Mouse (Mus musculus) neural tube, embryonic 10.5 days (tissue): ENCODE data around the gene Plekha1.
A peak's percentile ranks its signal among the peaks of the same experiment; 100 is the strongest.

Experiments
- DNase-seq: peaks from one replicate; pipeline ENCODE4 v3.0.0-alpha.2; 2017; ENCODE audit warnings: low spot score; ENCODE audit errors: extremely low spot score

The Plekha1 gene

GRCm38 (mm10) chr7:130865613-130866591 lies at the start of gene Plekha1:
Gene Plekha1, plus strand, starts transcription at chr7:130865756.
- peak; percentile 96 for DNase-seq

DNA sequence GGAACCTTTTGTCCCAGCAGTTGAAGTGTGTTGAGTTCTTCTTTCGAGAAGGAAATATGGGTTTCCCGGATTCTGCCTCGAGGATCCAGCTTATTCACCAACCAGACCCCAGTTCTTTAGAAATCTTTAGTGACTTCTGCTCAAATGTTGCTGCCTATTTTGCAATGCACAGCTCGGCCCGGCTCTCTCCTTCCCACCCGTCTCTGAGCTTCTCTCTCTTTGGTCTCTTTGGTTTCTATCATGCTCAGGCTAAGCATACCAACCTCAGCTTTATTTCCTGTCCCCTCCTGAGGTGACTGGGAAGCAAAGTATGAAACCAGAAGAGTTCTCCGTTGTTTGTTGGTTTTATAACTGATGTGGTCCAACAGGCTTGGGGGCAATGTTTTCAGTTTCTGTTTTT lies 49.3 kb upstream of the Plekha1 start:
- no peak for DNase-seq

GRCm38 (mm10) chr7:130818813-130819212 lies 46.7 kb upstream of the Plekha1 start:
- DNase-seq: no peak

DNA sequence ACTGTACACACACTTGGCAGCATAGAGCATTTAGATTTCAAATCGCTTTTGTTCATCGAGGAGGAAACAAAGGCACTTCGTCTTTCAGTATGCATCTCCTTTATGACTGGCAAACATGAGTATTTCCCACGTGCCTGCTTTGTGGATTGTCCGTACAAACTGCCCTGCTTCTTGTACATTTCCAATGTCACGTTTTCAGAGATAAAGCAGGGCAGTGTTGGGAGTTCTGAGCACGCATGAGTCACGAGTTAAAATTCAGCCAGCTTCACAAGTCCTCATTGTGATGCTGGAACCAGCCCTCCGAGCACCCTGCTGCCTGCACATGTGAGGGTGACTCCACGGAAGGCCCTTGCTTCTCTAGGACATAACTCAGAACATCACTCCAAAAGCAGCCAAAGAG lies 45.9 kb upstream of the Plekha1 start:
- no peak for DNase-seq

DNA sequence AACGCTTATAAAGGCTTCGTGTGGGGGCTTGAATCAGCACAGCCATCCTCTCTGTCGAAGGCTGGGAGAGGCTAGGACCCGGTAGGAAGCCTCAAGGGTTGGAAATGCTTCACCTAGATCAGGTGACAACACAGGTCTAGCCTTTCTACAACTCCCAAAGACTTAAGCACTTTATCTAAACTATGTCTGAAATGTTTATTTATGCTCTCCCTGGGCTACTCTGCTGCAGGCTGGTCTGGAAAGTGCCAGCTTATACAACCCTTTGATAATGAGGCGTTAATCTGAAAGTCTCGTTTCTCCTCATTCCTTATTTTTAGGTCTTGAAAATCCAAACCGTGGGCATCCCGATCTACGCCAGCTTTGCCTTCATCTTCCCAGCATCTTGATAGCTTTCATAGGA lies 41.6 kb upstream of the Plekha1 start:
- no peak for DNase-seq

GRCm38 (mm10) chr7:130826343-130826742 lies 39.2 kb upstream of the Plekha1 start:
- DNase-seq: no peak

GRCm38 (mm10) chr7:130827431-130827830 lies 38.1 kb upstream of the Plekha1 start:
- DNase-seq: peak; percentile 55

DNA sequence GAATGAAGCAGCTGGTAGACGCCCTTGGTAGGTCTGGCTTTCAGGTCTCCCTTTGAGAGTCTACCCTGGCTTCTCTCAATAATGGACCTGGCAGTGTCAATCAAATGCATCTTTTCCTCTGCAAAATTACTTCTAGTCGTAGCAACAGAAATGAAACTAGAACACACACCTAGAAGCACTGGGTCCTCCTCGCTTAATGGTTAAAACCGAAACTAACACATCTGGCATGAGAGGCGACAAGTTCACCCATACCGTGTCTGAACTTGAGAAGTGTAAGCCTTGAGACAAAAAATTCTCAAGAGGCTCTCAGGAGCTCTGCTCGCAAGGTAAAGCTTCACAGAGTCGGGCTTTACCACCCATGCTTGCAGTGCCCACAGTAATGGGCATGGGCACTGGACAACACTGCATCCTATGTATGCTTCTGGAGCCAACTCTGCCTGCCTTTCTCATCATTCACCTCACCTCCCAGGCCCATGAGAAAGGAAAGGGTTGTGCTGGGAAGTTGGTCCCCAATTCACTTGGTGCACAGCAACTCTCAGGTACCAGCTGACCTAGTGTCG lies 37.6 kb upstream of the Plekha1 start:
- no peak for DNase-seq

DNA sequence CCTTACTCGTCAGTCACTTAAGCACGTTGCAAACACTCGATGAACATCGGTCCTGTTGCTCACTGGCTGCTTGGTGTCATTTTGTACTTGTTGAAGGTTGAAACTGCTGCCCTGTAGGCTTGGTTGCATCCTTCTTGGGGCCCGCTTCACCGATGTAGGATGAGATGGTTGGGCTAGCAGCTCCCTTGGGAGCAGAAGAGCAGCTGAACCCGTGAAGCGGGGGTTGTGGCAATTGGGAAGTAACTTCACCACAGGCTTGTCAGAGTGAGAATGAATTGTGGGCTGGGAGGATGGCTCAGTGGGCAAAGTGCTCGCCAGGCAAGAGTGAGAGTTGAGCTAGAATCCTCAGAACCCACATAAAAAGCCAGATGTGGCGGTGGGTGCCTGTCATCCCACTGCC lies 37.1 kb upstream of the Plekha1 start:
- no peak for DNase-seq

DNA sequence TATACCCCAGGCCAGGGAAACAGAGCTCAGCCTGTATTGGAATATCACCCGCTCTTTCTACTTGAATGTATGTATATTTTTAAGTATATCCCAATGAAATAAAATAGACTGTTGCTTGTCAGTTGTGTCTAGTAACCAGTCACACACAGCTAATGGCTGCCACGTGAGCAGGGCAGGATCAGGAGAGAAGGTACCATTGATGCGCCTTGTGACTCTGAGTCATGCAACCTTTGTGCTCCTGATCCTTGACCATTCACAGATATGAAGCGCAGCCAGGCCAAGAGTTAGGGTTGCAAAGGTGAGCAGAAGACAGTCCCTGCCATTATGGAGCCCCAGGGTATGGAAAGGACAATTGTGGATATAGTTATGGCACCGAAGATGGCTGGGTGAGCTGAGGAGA lies 34.0 kb upstream of the Plekha1 start:
- no peak for DNase-seq

DNA sequence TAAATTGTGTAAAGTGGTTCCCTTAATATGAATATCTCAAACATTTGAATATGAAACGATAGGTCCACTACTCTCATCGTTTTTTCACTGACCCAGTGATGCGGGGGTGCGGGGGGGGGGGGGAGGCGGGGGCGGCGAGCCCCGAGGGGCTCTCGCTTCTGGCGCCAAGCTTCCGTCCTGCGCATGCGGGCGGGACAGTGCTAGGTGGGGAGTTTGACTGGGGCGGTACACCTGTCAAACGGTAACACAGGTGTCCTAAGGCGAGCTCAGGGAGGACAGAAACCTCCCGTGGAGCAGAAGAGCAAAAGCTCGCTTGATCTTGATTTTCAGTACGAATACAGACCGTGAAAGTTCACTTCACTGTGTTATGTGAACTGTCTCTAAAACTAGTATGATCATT lies 31.3 kb upstream of the Plekha1 start:
- peak; percentile 100 for DNase-seq

GRCm38 (mm10) chr7:130834958-130835861 lies 30.3 kb upstream of the Plekha1 start:
- peak; percentile 63 for DNase-seq

- DNase-seq: no peak
Measured at GRCm38 (mm10) chr7:130836066-130836465, 29.5 kb upstream of the Plekha1 start.

- DNase-seq: peak; percentile 58
Measured at GRCm38 (mm10) chr7:130837941-130838657, 27.5 kb upstream of the Plekha1 start.

DNA sequence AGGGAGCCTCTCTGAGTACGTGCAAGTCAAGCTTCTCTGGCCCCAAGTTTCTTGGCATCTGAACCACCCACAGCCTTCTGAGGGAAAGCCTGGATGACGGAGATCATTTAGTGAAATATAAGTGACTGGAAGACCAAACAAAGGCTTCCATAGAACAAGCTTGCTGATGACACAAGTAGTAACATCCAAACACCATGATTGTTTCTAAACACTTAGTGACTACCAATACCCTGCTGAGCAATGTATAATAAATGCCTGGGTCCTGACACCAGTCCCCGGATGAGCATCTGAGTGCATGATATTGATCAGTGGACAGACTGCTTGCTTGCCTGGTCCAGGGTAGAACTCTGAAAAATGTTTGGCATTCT lies 26.9 kb upstream of the Plekha1 start:
- DNase-seq: no peak

DNA sequence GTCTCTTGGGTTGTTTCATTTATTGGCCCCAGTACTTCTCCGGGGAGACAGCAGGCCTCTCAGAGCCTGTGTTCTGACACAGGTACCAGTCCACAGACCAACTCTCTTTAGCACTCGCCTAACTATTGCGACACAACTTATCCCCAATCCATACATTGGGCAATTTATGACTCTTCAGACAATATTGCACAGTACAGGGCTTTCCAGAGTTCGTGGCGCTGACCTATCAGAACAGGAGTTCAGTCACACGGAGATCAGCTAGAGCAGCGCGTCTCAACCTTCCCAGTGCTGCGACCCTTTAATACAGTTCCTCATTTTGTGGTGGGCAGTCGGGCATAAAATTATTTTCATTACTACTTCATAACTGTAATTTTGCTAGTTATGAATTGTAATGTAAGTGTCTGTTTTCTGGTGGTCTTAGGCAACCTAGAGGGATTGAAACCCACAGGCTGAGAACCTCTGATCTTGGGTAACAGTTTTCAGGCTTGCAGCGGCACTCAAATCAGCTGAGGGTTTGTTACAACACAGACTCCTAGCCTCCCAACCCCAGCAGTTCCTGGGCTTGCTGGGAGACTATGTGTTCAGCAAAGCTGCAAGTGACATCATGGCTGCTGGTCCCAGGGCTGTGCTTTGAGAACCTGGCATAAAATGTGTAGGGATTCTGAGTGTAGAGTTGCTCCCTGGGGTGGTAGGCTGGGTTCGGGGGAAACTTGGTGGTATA lies 26.0 kb upstream of the Plekha1 start:
- DNase-seq: no peak

- no peak for DNase-seq
Measured at GRCm38 (mm10) chr7:130847164-130847718, 18.3 kb upstream of the Plekha1 start.

GRCm38 (mm10) chr7:130854684-130855292 lies 10.8 kb upstream of the Plekha1 start:
- DNase-seq: no peak

DNA sequence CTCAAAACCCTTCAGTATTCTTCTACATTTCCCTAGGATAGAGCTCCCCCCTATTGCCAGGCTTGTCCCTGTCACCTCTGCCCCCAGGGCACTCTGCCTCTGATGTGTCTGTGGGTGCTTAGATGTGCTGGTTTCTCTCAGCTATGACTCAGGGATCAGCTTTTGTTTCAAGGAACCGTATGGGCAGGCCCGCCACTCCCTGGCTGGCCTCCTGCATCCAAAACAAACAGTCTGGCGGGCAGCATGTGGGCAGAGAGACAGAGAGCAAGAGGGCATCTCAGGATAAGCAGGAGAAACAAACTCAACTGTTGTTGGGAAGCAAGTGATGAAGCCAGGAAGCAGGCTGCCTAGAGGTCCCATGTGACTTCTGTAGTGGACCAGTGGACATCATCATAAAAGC lies 9.9 kb upstream of the Plekha1 start:
- no peak for DNase-seq

GRCm38 (mm10) chr7:130857973-130858372 lies 7.6 kb upstream of the Plekha1 start:
- DNase-seq: no peak
